In genomic region chr4:98743209-98743905, GRCm38 (mm10) we compare ENCODE assay signal across 24 mouse cellular contexts. TPM values are rescaled to one million over a fixed set of nuclear protein-coding genes. Genes with fewer than 3 reads are reported as not detected.
A peak's percentile ranks its signal among the peaks of the same experiment; 100 is the strongest.
DNase-seq lines count a peak whose midpoint lies in the region; ATAC-seq lines count a peak whose summit lies in the region.
"Had no signal": no experiment of that assay in that cellular context is flagged by ENCODE, and none has a peak within 500 bp of the region (broad histone marks: within the 10 kb centered on the region; RNA-seq: fewer than 3 reads in every experiment).

No protein-coding gene starts in this region.

- no peaks in the 10 kb centered on the region for H3K9me3 ChIP-seq in forebrain, embryonic 10.5 days
- no peaks in the 10 kb centered on the region for H3K9me3 ChIP-seq in forebrain, embryonic 13.5 days (replicated peaks)
- no peaks in the 10 kb centered on the region for H3K9me3 ChIP-seq in kidney, embryonic 15.5 days (replicated peaks)
- H3K9me3 ChIP-seq in midbrain, embryonic 10.5 days (replicated peaks) = no peaks in the 10 kb centered on the region
- H3K9me3 ChIP-seq in midbrain, embryonic 11.5 days (ENCODE audit: control insufficient read depth, low read length) = no peaks in the 10 kb centered on the region
- no peaks in the 10 kb centered on the region for H3K9me3 ChIP-seq in neural tube, embryonic 15.5 days (replicated peaks)
- H3K9me3 ChIP-seq: heart, embryonic 12.5 days; limb, embryonic 12.5 days; liver, embryonic 13.5 days had no signal

- no peaks in the 10 kb centered on the region for H3K36me3 ChIP-seq in forebrain, embryonic 10.5 days (replicated peaks)
- no peaks in the 10 kb centered on the region for H3K36me3 ChIP-seq in forebrain, embryonic 13.5 days (ENCODE audit: poor library complexity, severe bottlenecking)
- H3K36me3 ChIP-seq in kidney, embryonic 15.5 days = no peaks in the 10 kb centered on the region
- H3K36me3 ChIP-seq in midbrain, embryonic 10.5 days = no peaks in the 10 kb centered on the region
- H3K36me3 ChIP-seq in midbrain, embryonic 11.5 days (ENCODE audit: control insufficient read depth, insufficient read depth, low read length) = no peaks in the 10 kb centered on the region
- no peaks in the 10 kb centered on the region for H3K36me3 ChIP-seq in neural tube, embryonic 15.5 days
- H3K36me3 ChIP-seq: heart, embryonic 12.5 days; limb, embryonic 12.5 days; liver, embryonic 13.5 days had no signal

- DNase-seq in forebrain, embryonic 10.5 days (ENCODE audit: extremely low spot score, low spot score) = no peak
- DNase-seq in kidney, postnatal 10 days = no peak
- no peak for DNase-seq in midbrain, embryonic 10.5 days (ENCODE audit: low spot score)
- no peak for DNase-seq in midbrain, embryonic 11.5 days (ENCODE audit: low spot score, missing footprints)
- no peak for DNase-seq in spleen, postnatal 36 days (ENCODE audit: low spot score in 2 of 2)
- DNase-seq: adrenal gland, adult 8-10 months; cerebellum, adult 9-10 months; heart, postnatal 4 days; liver, embryonic 13.5 days; right cerebral cortex, adult 18-20 months; thymus, adult 2 months had no signal

- H3K4me2 ChIP-seq in forebrain, embryonic 13.5 days = no peak overlapping the region
- no peak overlapping the region for H3K4me2 ChIP-seq in kidney, embryonic 15.5 days
- no peak overlapping the region for H3K4me2 ChIP-seq in midbrain, embryonic 11.5 days
- H3K4me2 ChIP-seq in neural tube, embryonic 15.5 days = no peak overlapping the region
- H3K4me2 ChIP-seq: heart, embryonic 12.5 days; limb, embryonic 12.5 days; liver, embryonic 13.5 days had no signal

- H3K4me1 ChIP-seq in forebrain, embryonic 10.5 days = peaks cover 9% of the 10 kb centered on the region
- no peaks in the 10 kb centered on the region for H3K4me1 ChIP-seq in forebrain, embryonic 13.5 days
- peaks cover 14% of the 10 kb centered on the region for H3K4me1 ChIP-seq in kidney, embryonic 15.5 days
- H3K4me1 ChIP-seq in midbrain, embryonic 10.5 days = peaks cover 4% of the 10 kb centered on the region; the same call in 1 of the 2 replicates
- H3K4me1 ChIP-seq in midbrain, embryonic 11.5 days (ENCODE audit: control insufficient read depth, insufficient read depth, low read length) = no peaks in the 10 kb centered on the region
- H3K4me1 ChIP-seq in neural tube, embryonic 15.5 days = peaks cover 10% of the 10 kb centered on the region
- H3K4me1 ChIP-seq: liver, embryonic 13.5 days; megakaryocyte, embryonic 14.5 days had no signal

- H3K27ac ChIP-seq in forebrain, embryonic 10.5 days = peak overlapping the region; percentile 59; the same call in 1 of the 2 replicates
- no peak overlapping the region for H3K27ac ChIP-seq in forebrain, embryonic 13.5 days
- peak overlapping the region; percentile 63 for H3K27ac ChIP-seq in kidney, embryonic 15.5 days
- H3K27ac ChIP-seq in midbrain, embryonic 10.5 days (replicated peaks) = peak overlapping the region; percentile 64
- H3K27ac ChIP-seq in midbrain, embryonic 11.5 days (ENCODE audit: low read depth, low read length) = no peak overlapping the region
- peak overlapping the region; percentile 51 for H3K27ac ChIP-seq in neural tube, embryonic 15.5 days (replicated peaks)
- H3K27ac ChIP-seq: hindbrain, postnatal 0 days; left cerebral cortex, adult 2 months; limb, embryonic 12.5 days; liver, embryonic 13.5 days had no signal

- no peaks in the 10 kb centered on the region for H3K27me3 ChIP-seq in forebrain, embryonic 10.5 days (ENCODE audit: poor library complexity, severe bottlenecking)
- H3K27me3 ChIP-seq in forebrain, embryonic 13.5 days = no peaks in the 10 kb centered on the region
- no peaks in the 10 kb centered on the region for H3K27me3 ChIP-seq in kidney, embryonic 15.5 days
- H3K27me3 ChIP-seq in midbrain, embryonic 10.5 days (ENCODE audit: low read depth, poor library complexity, severe bottlenecking) = no peaks in the 10 kb centered on the region
- no peaks in the 10 kb centered on the region for H3K27me3 ChIP-seq in midbrain, embryonic 11.5 days (ENCODE audit: control insufficient read depth, insufficient read depth, low read length)
- H3K27me3 ChIP-seq in neural tube, embryonic 15.5 days (replicated peaks) = no peaks in the 10 kb centered on the region
- H3K27me3 ChIP-seq: heart, embryonic 12.5 days; limb, embryonic 12.5 days; liver, embryonic 13.5 days; megakaryocyte, embryonic 14.5 days; Patski had no signal

- WGBS in forebrain, embryonic 10.5 days = 77% methylated on average over 3 of the region's 3 CpGs
- 60% methylated on average over 3 of the region's 3 CpGs for WGBS in forebrain, embryonic 13.5 days
- 41% methylated on average over 3 of the region's 3 CpGs for WGBS in kidney, embryonic 15.5 days
- WGBS in midbrain, embryonic 10.5 days = 88% methylated on average over 3 of the region's 3 CpGs
- whole genome bisulfite sequencing in midbrain, embryonic 11.5 days = 86% methylated on average over 3 of the region's 3 CpGs
- WGBS in neural tube, embryonic 15.5 days = 49% methylated on average over 3 of the region's 3 CpGs

- H3K9ac ChIP-seq in forebrain, embryonic 13.5 days = no peak overlapping the region
- no peak overlapping the region for H3K9ac ChIP-seq in kidney, embryonic 15.5 days
- no peak overlapping the region for H3K9ac ChIP-seq in midbrain, embryonic 11.5 days (ENCODE audit: low read length)
- no peak overlapping the region for H3K9ac ChIP-seq in neural tube, embryonic 15.5 days (replicated peaks)
- H3K9ac ChIP-seq: heart, embryonic 12.5 days; limb, embryonic 12.5 days; liver, embryonic 13.5 days had no signal

- no peak overlapping the region for H3K4me3 ChIP-seq in forebrain, embryonic 10.5 days
- H3K4me3 ChIP-seq in forebrain, embryonic 13.5 days = no peak overlapping the region
- no peak overlapping the region for H3K4me3 ChIP-seq in kidney, embryonic 15.5 days (replicated peaks)
- H3K4me3 ChIP-seq in midbrain, embryonic 10.5 days = no peak overlapping the region
- H3K4me3 ChIP-seq in midbrain, embryonic 11.5 days (ENCODE audit: low read depth, low read length) = no peak overlapping the region
- no peak overlapping the region for H3K4me3 ChIP-seq in neural tube, embryonic 15.5 days (replicated peaks)
- H3K4me3 ChIP-seq: heart, embryonic 12.5 days; left cerebral cortex, adult 2 months; limb, embryonic 12.5 days; liver, embryonic 13.5 days; megakaryocyte, embryonic 14.5 days had no signal

- no peak for ATAC-seq in forebrain, embryonic 13.5 days
- ATAC-seq in kidney, embryonic 15.5 days (replicated peaks; ENCODE audit: low FRiP score) = peak; percentile 59; the same call in 1 of the 2 replicates
- no peak for ATAC-seq in midbrain, embryonic 11.5 days (ENCODE audit: low FRiP score)
- ATAC-seq in neural tube, embryonic 15.5 days (ENCODE audit: low FRiP score) = peak; percentile 73; the same call in 1 of the 2 replicates
- ATAC-seq: hindbrain, postnatal 0 days; lung, postnatal 0 days; midbrain, embryonic 16.5 days; Patski had no signal

RNA-seq across cellular contexts. Expression of gene L1td1, which starts 16.8 kb away (rescaled TPM):
- 0.16 and 0.33 TPM in 2 replicates for polyA plus RNA-seq in forebrain, embryonic 10.5 days (2016; fragmentation: Nextera tagmentation; extraction: Ambion mirVana)
- polyA plus RNA-seq in forebrain, embryonic 13.5 days (2015; fragmentation: Nextera tagmentation; extraction: Ambion mirVana) = not detected in 2 replicates
- polyA plus RNA-seq in kidney, embryonic 15.5 days (2015; fragmentation: Nextera tagmentation; extraction: Ambion mirVana) = 0.13 and 1.2 TPM in 2 replicates
- polyA plus RNA-seq in midbrain, embryonic 10.5 days (2016; fragmentation: Nextera tagmentation; extraction: Ambion mirVana) = 0.10 and 0.11 TPM in 2 replicates
- 0.17 TPM in 1 of 2 replicates, not detected in the other for polyA plus RNA-seq in midbrain, embryonic 11.5 days (2014; fragmentation: Nextera tagmentation; extraction: Ambion mirVana)
- 0.08 TPM in 1 of 2 replicates, not detected in the other for polyA plus RNA-seq in neural tube, embryonic 15.5 days (2015; fragmentation: Nextera tagmentation; extraction: Ambion mirVana)
- polyA plus RNA-seq: forebrain, embryonic 11.5 days; liver, embryonic 13.5 days; lung, postnatal 0 days; midbrain, embryonic 16.5 days; Patski; small intestine, adult 2 months; thymus, adult 2 months had no signal

Comparison
In these comparisons a context has a peak if more than half of its experiments do, and no peak if none do; other contexts are left out.
1. H3K27ac ChIP-seq: peak in forebrain, embryonic 10.5 days (single experiment), kidney, embryonic 15.5 days (single experiment), midbrain, embryonic 10.5 days (single experiment) and neural tube, embryonic 15.5 days (single experiment); none in forebrain, embryonic 13.5 days (single experiment) and midbrain, embryonic 11.5 days (single experiment).
2. ATAC-seq: peak in kidney, embryonic 15.5 days (single experiment) and neural tube, embryonic 15.5 days (single experiment); none in forebrain, embryonic 13.5 days (single experiment) and midbrain, embryonic 11.5 days (single experiment).